26 mouse cellular contexts compared by ENCODE assay signal in the genomic region with DNA sequence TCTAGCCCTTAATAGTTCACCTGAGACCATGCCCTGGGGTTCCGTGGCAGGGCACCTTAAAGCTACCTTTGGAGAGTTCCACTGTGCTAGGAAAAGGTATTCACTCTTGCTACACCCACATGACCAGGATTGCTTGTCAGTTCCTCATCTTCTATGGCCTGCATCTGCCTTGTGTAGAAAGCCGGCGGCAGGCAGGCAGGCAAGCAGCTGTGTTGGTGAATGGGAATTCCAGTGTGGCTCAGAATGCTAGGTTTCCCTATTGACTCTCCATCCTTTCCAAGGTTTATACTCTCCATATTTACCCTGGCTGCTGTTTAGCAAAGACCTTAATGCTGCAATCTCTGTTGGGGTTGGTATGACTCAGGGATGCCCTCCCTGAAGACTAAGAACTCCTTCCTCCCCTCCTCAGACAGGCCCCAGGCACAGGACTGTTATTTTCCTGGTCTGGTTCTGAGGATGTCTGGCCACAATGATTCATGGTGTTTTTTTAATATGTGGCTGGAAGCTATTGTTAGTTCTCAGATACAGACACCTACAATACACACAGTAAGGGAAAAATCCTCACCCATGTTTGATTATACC. TPM values are rescaled to one million over a fixed set of nuclear protein-coding genes. Genes with fewer than 3 reads are reported as not detected.
DNase-seq lines count a peak whose midpoint lies in the region; ATAC-seq and TF ChIP-seq lines count a peak whose summit lies in the region.
"Had no signal": no experiment of that assay in that cellular context is flagged by ENCODE, and none has a peak within 500 bp of the region (broad histone marks: within the 10 kb centered on the region; RNA-seq: fewer than 3 reads in every experiment).

No protein-coding gene starts in this region.

- no peak for TF ChIP-seq CTCF in embryonic fibroblast, embryonic 13.5 days (IDR thresholded peaks at IDR 0.05; ENCODE audit: borderline replicate concordance, insufficient read depth, low read length)

- no peak overlapping the region for H3K9ac ChIP-seq in midbrain, embryonic 15.5 days
- H3K9ac ChIP-seq in midbrain, embryonic 16.5 days (ENCODE audit: low read depth, low read length), result no peak overlapping the region
- H3K9ac ChIP-seq: forebrain, embryonic 15.5 days; heart, embryonic 13.5 days; kidney, embryonic 15.5 days; limb, embryonic 15.5 days; liver, embryonic 14.5 days; lung, embryonic 14.5 days; midbrain, embryonic 13.5 days had no signal

- H3K4me3 ChIP-seq in midbrain, embryonic 15.5 days, result no peak overlapping the region
- no peak overlapping the region for H3K4me3 ChIP-seq in midbrain, embryonic 16.5 days (ENCODE audit: low read depth, low read length)
- no peak overlapping the region for H3K4me3 ChIP-seq in embryonic fibroblast, embryonic 13.5 days (ENCODE audit: insufficient read depth, low read length)
- H3K4me3 ChIP-seq: forebrain, embryonic 15.5 days; heart, adult 2 months; heart, embryonic 13.5 days; kidney, embryonic 15.5 days; left cerebral cortex, adult 2 months; limb, embryonic 15.5 days; megakaryocyte, embryonic 14.5 days; midbrain, embryonic 13.5 days had no signal

- no peaks in the 10 kb centered on the region for H3K9me3 ChIP-seq in midbrain, embryonic 15.5 days
- H3K9me3 ChIP-seq in midbrain, embryonic 16.5 days (replicated peaks; ENCODE audit: control insufficient read depth, low read length, poor library complexity, severe bottlenecking), result no peaks in the 10 kb centered on the region
- H3K9me3 ChIP-seq: forebrain, embryonic 15.5 days; heart, embryonic 13.5 days; kidney, embryonic 15.5 days; limb, embryonic 15.5 days; megakaryocyte, embryonic 14.5 days; midbrain, embryonic 13.5 days had no signal

- no peaks in the 10 kb centered on the region for H3K4me1 ChIP-seq in midbrain, embryonic 15.5 days
- no peaks in the 10 kb centered on the region for H3K4me1 ChIP-seq in midbrain, embryonic 16.5 days (ENCODE audit: control insufficient read depth, insufficient read depth, low read length)
- peaks cover 10% of the 10 kb centered on the region; the same call in 1 of the 2 replicates for H3K4me1 ChIP-seq in embryonic fibroblast, embryonic 13.5 days (ENCODE audit: control insufficient read depth, insufficient read depth, low read length)
- H3K4me1 ChIP-seq: heart, embryonic 13.5 days; kidney, embryonic 15.5 days; limb, embryonic 15.5 days; midbrain, embryonic 13.5 days had no signal

- no peaks in the 10 kb centered on the region for H3K27me3 ChIP-seq in midbrain, embryonic 15.5 days (replicated peaks)
- H3K27me3 ChIP-seq in midbrain, embryonic 16.5 days (ENCODE audit: control insufficient read depth, insufficient read depth, low read depth, low read length), result no peaks in the 10 kb centered on the region
- H3K27me3 ChIP-seq: forebrain, embryonic 15.5 days; heart, embryonic 13.5 days; kidney, embryonic 15.5 days; limb, embryonic 15.5 days; megakaryocyte, embryonic 14.5 days; midbrain, embryonic 13.5 days had no signal

- H3K36me3 ChIP-seq in midbrain, embryonic 15.5 days (replicated peaks), result no peaks in the 10 kb centered on the region
- no peaks in the 10 kb centered on the region for H3K36me3 ChIP-seq in midbrain, embryonic 16.5 days (ENCODE audit: control insufficient read depth, insufficient read depth, low read length)
- H3K36me3 ChIP-seq: forebrain, embryonic 15.5 days; heart, embryonic 13.5 days; kidney, embryonic 15.5 days; limb, embryonic 15.5 days; midbrain, embryonic 13.5 days had no signal

- 83% methylated on average over 3 of the region's 3 CpGs for WGBS in midbrain, embryonic 15.5 days
- WGBS in midbrain, embryonic 16.5 days, result 86% methylated on average over 3 of the region's 3 CpGs

- DNase-seq in frontal cortex, postnatal 25 days (ENCODE audit: low spot score in 2 of 2), result no peak
- no peak for DNase-seq in kidney, postnatal 36 days
- no peak for DNase-seq in kidney, postnatal 14 days
- DNase-seq: adrenal gland, postnatal 25 days; cerebellum, adult 11 months; cerebellum, adult 9-11 months; gastrocnemius, postnatal 25 days; kidney, adult 11 months; left cerebral cortex, postnatal 4 days; lung, embryonic 14.5 days; lung, postnatal 36 days; right cerebral cortex, postnatal 14 days; spleen, adult 18-20 months had no signal

- 0 out of 2 replicates have a peak overlapping the region, but pooled peaks have one; percentile 8 for H3K27ac ChIP-seq in midbrain, embryonic 15.5 days
- no peak overlapping the region for H3K27ac ChIP-seq in midbrain, embryonic 16.5 days (ENCODE audit: low read length)
- H3K27ac ChIP-seq in embryonic fibroblast, embryonic 13.5 days (ENCODE audit: insufficient read depth, low read length), result peak overlapping the region; percentile 32
- H3K27ac ChIP-seq: forebrain, embryonic 15.5 days; heart, adult 2 months; heart, embryonic 13.5 days; kidney, embryonic 15.5 days; left cerebral cortex, adult 2 months; limb, embryonic 15.5 days; liver, embryonic 14.5 days; midbrain, embryonic 13.5 days had no signal

- no peak for TF ChIP-seq POLR2A in embryonic fibroblast, embryonic 13.5 days (IDR thresholded peaks at IDR 0.05; ENCODE audit: low read depth, low read length)

- peak; percentile 18; the same call in 1 of the 2 replicates for ATAC-seq in frontal cortex, adult (ENCODE audit: low TSS enrichment)
- ATAC-seq in midbrain, embryonic 15.5 days (replicated peaks), result no peak
- no peak for ATAC-seq in midbrain, embryonic 16.5 days
- ATAC-seq: forebrain, embryonic 15.5 days; midbrain, embryonic 13.5 days had no signal

- no peak overlapping the region for H3K4me2 ChIP-seq in midbrain, embryonic 15.5 days
- H3K4me2 ChIP-seq in midbrain, embryonic 16.5 days (ENCODE audit: low read length), result no peak overlapping the region
- H3K4me2 ChIP-seq: forebrain, embryonic 15.5 days; heart, embryonic 13.5 days; kidney, embryonic 15.5 days; limb, embryonic 15.5 days; lung, embryonic 14.5 days; midbrain, embryonic 13.5 days had no signal

RNA-seq across cellular contexts. Expression of a gene that starts 15.0 kb away (rescaled TPM):
- 6.5 and 7.7 TPM in 2 replicates for polyA plus RNA-seq in midbrain, embryonic 15.5 days (2015; fragmentation: Nextera tagmentation; extraction: Ambion mirVana)
- 7.4 and 7.6 TPM in 2 replicates for polyA plus RNA-seq in midbrain, embryonic 16.5 days (2015; fragmentation: Nextera tagmentation; extraction: Ambion mirVana)
- 10.6 and 12.9 TPM in 2 replicates for polyA plus RNA-seq in embryonic fibroblast, embryonic 13.5 days (2011; ENCODE audit: insufficient read length, low read depth, missing spikeins)

RNA-seq across cellular contexts. Expression of a gene that starts 58.6 kb away (rescaled TPM):
- polyA plus RNA-seq in midbrain, embryonic 15.5 days (2015; fragmentation: Nextera tagmentation; extraction: Ambion mirVana), result 0.09 TPM in 1 of 2 replicates, not detected in the other
- polyA plus RNA-seq in midbrain, embryonic 16.5 days (2015; fragmentation: Nextera tagmentation; extraction: Ambion mirVana), result not detected in 2 replicates
- polyA plus RNA-seq in embryonic fibroblast, embryonic 13.5 days (2011; ENCODE audit: insufficient read length, low read depth, missing spikeins), result not detected in 2 replicates
- polyA plus RNA-seq: heart, adult 2 months; midbrain, embryonic 13.5 days had no signal
